Mouse (Mus musculus) intestine, embryonic 14.5 days (tissue): ENCODE data around the gene Tcp11. TPM values are rescaled to one million over a fixed set of nuclear protein-coding genes. Genes with fewer than 3 reads are reported as not detected.

Experiments used
- ATAC-seq: fragments of 200-750 bp; cut with Nextera tagmentation; replicated peaks from 2 replicates; pipeline ENCODE4 v1.8.0; 2017; ENCODE audit warnings: low read depth, moderate number of reproducible peaks, moderate TSS enrichment, moderate library complexity; ENCODE audit not compliant: low FRiP score, low TSS enrichment
- DNase-seq: peaks from one replicate; pipeline ENCODE4 v3.0.0-alpha.2; 2018; ENCODE audit warnings: low spot score
- H3K27ac ChIP-seq: fragments of 300-500 bp; sonication (generic); 2 replicates; pipeline ENCODE4 v1.5.1; 2014; ENCODE audit warnings: low read depth, mild to moderate bottlenecking, control low read depth
- H3K27me3 ChIP-seq: fragments of 300-500 bp; sonication (generic); replicated peaks from 2 replicates; pipeline ENCODE4 v1.6.1; 2014; ENCODE audit warnings: low read length, control low read depth; ENCODE audit not compliant: control insufficient read depth, insufficient read depth
- H3K36me3 ChIP-seq: fragments of 300-500 bp; sonication (generic); 2 replicates; pipeline ENCODE4 v1.6.1; 2014; ENCODE audit warnings: low read length, control low read depth; ENCODE audit not compliant: control insufficient read depth, insufficient read depth
- H3K4me1 ChIP-seq: fragments of 300-500 bp; sonication (generic); replicated peaks from 2 replicates; pipeline ENCODE4 v1.6.1; 2014; ENCODE audit warnings: low read length, control low read depth, mixed read lengths; ENCODE audit not compliant: control insufficient read depth, insufficient read depth
- H3K4me2 ChIP-seq: fragments of 300-500 bp; sonication (generic); 2 replicates; pipeline ENCODE4 v1.6.1; 2014; ENCODE audit warnings: low read length
- H3K4me3 ChIP-seq: fragments of 300-500 bp; sonication (generic); 2 replicates; pipeline ENCODE4 v1.5.1; 2014; ENCODE audit warnings: low read depth, low read length, control low read depth, mixed read lengths
- H3K9ac ChIP-seq: fragments of 300-500 bp; sonication (generic); 2 replicates; pipeline ENCODE4 v1.6.1; 2014; ENCODE audit warnings: mild to moderate bottlenecking, low read length
- H3K9me3 ChIP-seq: fragments of 300-500 bp; sonication (generic); 2 replicates; pipeline ENCODE4 v1.6.1; 2016; ENCODE audit warnings: low read length, control low read depth; ENCODE audit not compliant: control insufficient read depth
- WGBS: fragments of 180-500 bp; shearing (Covaris S2); extraction: QIAGEN DNeasy Blood & Tissue Kit; methylation state at CpG from one replicate; pipeline ENCODE4 v1.1.7; 2014; 5-methylcytosine and 5-hydroxymethylcytosine counted together
- polyA plus RNA-seq: library from polyadenylated mRNA; unstranded; fragments of >200 nt; fragmentation: Nextera tagmentation; extraction: Ambion mirVana; gene quantifications from 2 replicates; pipeline ENCODE4 v1.2.1, GENCODE M21; 2014

Tcp11 gene
- polyA plus RNA-seq, 1 experiment from 2014 or later: 1.4 TPM

- ATAC-seq (no peak), DNase-seq (no peak)
Measured at GRCm38 (mm10) chr17:28047017-28047416, 33.4 kb downstream of the Tcp11 start.

GRCm38 (mm10) chr17:28042299-28042771 lies 38.1 kb downstream of the Tcp11 start:
- H3K27ac ChIP-seq: no peak overlapping the region
- H3K36me3 ChIP-seq: peaks cover 40% of the 10 kb centered on the region
- H3K4me1 ChIP-seq: 0 out of 2 replicates have a peak, but pooled peaks cover under 1% of the 10 kb centered on the region
- H3K27me3 ChIP-seq: no peaks in the 10 kb centered on the region
- no peak overlapping the region for H3K4me3 ChIP-seq
- ATAC-seq: 0 out of 2 replicates have a peak, but pooled peaks have one; percentile 17
- WGBS: 63% methylated on average over 23 of the region's 23 CpGs
- no peak overlapping the region for H3K9ac ChIP-seq
- DNase-seq: no peak
- no peaks in the 10 kb centered on the region for H3K9me3 ChIP-seq
- no peak overlapping the region for H3K4me2 ChIP-seq

More at GRCm38 (mm10) chr17:28047017-28047416, 33.4 kb downstream of the Tcp11 start:
- Histone ChIP-seq H3K27ac (no peak overlapping the region), H3K4me2 (no peak overlapping the region), H3K36me3 (peaks cover 52% of the 10 kb centered on the region), H3K4me1 (no peaks in the 10 kb centered on the region), H3K4me3 (no peak overlapping the region), H3K27me3 (no peaks in the 10 kb centered on the region), H3K9me3 (no peaks in the 10 kb centered on the region), H3K9ac (no peak overlapping the region)
- 96% methylated on average over 5 of the region's 5 CpGs for WGBS

- H3K4me2 ChIP-seq: no peak overlapping the region
- H3K9me3 ChIP-seq: no peaks in the 10 kb centered on the region
- H3K27me3 ChIP-seq: no peaks in the 10 kb centered on the region
- no peak overlapping the region for H3K9ac ChIP-seq
- peaks cover 6% of the 10 kb centered on the region; the same call in 1 of the 2 replicates for H3K4me1 ChIP-seq
- 86% methylated on average over 13 of the region's 13 CpGs for WGBS
- no peak overlapping the region for H3K4me3 ChIP-seq
- ATAC-seq: no peak
- H3K36me3 ChIP-seq: peaks cover 40% of the 10 kb centered on the region
- no peak for DNase-seq
- no peak overlapping the region for H3K27ac ChIP-seq
Measured at GRCm38 (mm10) chr17:28041298-28041697, 39.1 kb downstream of the Tcp11 start.

- no peak for ATAC-seq
- Histone ChIP-seq H3K4me1 (peaks cover 6% of the 10 kb centered on the region; the same call in 1 of the 2 replicates), H3K9me3 (no peaks in the 10 kb centered on the region), H3K27ac (no peak overlapping the region; the same call in 1 of the 2 replicates), H3K36me3 (peaks cover 37% of the 10 kb centered on the region), H3K27me3 (no peaks in the 10 kb centered on the region), H3K4me2 (no peak overlapping the region), H3K4me3 (no peak overlapping the region), H3K9ac (no peak overlapping the region)
- 37% methylated on average over 16 of the region's 16 CpGs for WGBS
- DNase-seq: no peak
Measured at GRCm38 (mm10) chr17:28040620-28041019, 39.8 kb downstream of the Tcp11 start.

- ATAC-seq (no peak), DNase-seq (no peak)
- Histone ChIP-seq H3K27me3 (no peaks in the 10 kb centered on the region), H3K9me3 (no peaks in the 10 kb centered on the region), H3K4me2 (no peak overlapping the region), H3K4me1 (peaks cover 6% of the 10 kb centered on the region; the same call in 1 of the 2 replicates), H3K4me3 (no peak overlapping the region), H3K36me3 (peaks cover 12% of the 10 kb centered on the region), H3K9ac (no peak overlapping the region), H3K27ac (0 out of 2 replicates have a peak overlapping the region, but pooled peaks have one; percentile 27)
- 64% methylated on average over 14 of the region's 14 CpGs for WGBS
Measured at GRCm38 (mm10) chr17:28036813-28037756, 43.4 kb downstream of the Tcp11 start.

GRCm38 (mm10) chr17:28034986-28035385 lies 45.5 kb downstream of the Tcp11 start:
- no peak overlapping the region for H3K9ac ChIP-seq
- no peaks in the 10 kb centered on the region for H3K27me3 ChIP-seq
- DNase-seq: no peak
- H3K36me3 ChIP-seq: peaks cover 9% of the 10 kb centered on the region
- H3K4me2 ChIP-seq: no peak overlapping the region
- H3K9me3 ChIP-seq: no peaks in the 10 kb centered on the region
- WGBS: 58% methylated on average over 8 of the region's 8 CpGs
- H3K4me3 ChIP-seq: no peak overlapping the region
- ATAC-seq: no peak
- H3K27ac ChIP-seq: no peak overlapping the region
- H3K4me1 ChIP-seq: peaks cover 6% of the 10 kb centered on the region; the same call in 1 of the 2 replicates

GRCm38 (mm10) chr17:28033046-28033580 lies 47.3 kb downstream of the Tcp11 start:
- WGBS: 50% methylated on average over 3 of the region's 3 CpGs
- H3K36me3 ChIP-seq: no peaks in the 10 kb centered on the region
- H3K27me3 ChIP-seq: no peaks in the 10 kb centered on the region
- H3K9ac ChIP-seq: no peak overlapping the region
- H3K4me2 ChIP-seq: no peak overlapping the region
- no peak overlapping the region for H3K4me3 ChIP-seq
- H3K9me3 ChIP-seq: no peaks in the 10 kb centered on the region
- DNase-seq (no peak), ATAC-seq (no peak)
- H3K4me1 ChIP-seq: peaks cover 9% of the 10 kb centered on the region
- H3K27ac ChIP-seq: no peak overlapping the region

GRCm38 (mm10) chr17:28032219-28032618 lies 48.2 kb downstream of the Tcp11 start:
- Histone ChIP-seq H3K27me3 (no peaks in the 10 kb centered on the region), H3K27ac (no peak overlapping the region), H3K4me2 (no peak overlapping the region), H3K36me3 (peaks cover 3% of the 10 kb centered on the region; the same call in 1 of the 2 replicates), H3K4me1 (peaks cover 8% of the 10 kb centered on the region), H3K9me3 (no peaks in the 10 kb centered on the region), H3K4me3 (no peak overlapping the region), H3K9ac (no peak overlapping the region)
- DNase-seq: no peak
- 82% methylated on average over 10 of the region's 10 CpGs for WGBS
- no peak for ATAC-seq
